Mouse (Mus musculus) G1E (cell line): ENCODE data around the gene Sgtb.

Experiments used
- CTCF ChIP-seq: IDR thresholded peaks from 2 replicates; pipeline ENCODE4 v1.5.1; 2012; ENCODE audit warnings: low read depth, low read length, inconsistent platforms, mixed read lengths
- TAL1 ChIP-seq: conservative IDR thresholded peaks from 2 replicates; pipeline ENCODE4 v1.6.1; 2012; ENCODE audit warnings: low read depth, low read length, inconsistent platforms, mixed read lengths

DNA sequence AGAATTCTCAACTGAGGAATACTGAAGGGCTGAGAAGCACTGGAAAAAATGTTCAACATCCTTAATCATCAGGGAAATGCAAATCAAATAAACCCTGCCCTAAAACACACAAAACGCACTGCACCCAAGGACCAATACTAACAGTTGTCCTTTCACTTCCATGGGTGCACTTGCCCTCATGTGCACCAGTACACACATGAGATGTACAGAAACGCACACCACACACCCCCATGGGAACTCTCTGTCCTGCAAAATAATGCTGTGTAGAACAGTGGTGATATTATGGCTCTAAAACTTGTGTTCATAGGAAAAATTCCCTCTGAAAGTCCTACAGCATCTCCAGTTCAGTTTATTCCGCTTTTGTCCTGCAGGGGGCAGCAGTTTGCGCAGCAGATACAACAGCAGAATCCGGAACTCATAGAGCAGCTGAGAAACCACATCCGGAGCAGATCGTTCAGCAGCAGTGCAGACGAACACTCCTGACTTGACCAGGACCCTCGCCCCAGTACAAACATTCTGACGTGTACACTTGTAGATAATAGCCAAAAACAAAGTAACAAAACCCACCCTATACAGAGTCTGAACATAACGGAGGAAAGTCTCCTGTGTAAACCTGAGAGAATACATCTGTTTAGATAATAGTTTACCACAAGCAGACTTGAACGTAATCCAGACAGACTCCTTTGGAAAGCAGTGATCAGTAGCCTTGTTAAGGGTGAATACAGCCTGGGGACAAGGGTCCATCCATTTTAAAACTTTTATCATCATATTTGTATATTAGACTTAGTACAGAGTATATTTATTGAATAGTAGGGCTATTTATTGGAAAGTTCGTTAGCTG is 30.0 kb downstream of the Sgtb start:
- peak; percentile 78 for TF ChIP-seq CTCF
- TF ChIP-seq TAL1, result no peak
